Mouse (Mus musculus) gastrocnemius, adult 2 months (tissue): ENCODE results near the gene Nprl3. TPM values are rescaled to one million over a fixed set of nuclear protein-coding genes. Genes with fewer than 3 reads are reported as not detected.
"Not testable (repeated sequence)": the region's sequence is repeated elsewhere in the genome, so short reads cannot be mapped to it uniquely, and the experiment has no call there.

Experiments
- DNase-seq: peaks from one replicate; pipeline ENCODE4 v3.0.0; 2022
- H3K27ac ChIP-seq: fragments of 200-600 bp; 2 replicates; pipeline ENCODE4 v1.8.1; 2022; ENCODE audit warnings: mild to moderate bottlenecking
- H3K4me3 ChIP-seq: fragments of 200-600 bp; 2 replicates; pipeline ENCODE4 v1.8.1; 2022; ENCODE audit warnings: mild to moderate bottlenecking, moderate library complexity
- CTCF ChIP-seq: fragments of 200-600 bp; IDR thresholded peaks from 2 replicates; pipeline ENCODE4 v1.8.1; 2022; ENCODE audit warnings: antibody characterized with exemption, mild to moderate bottlenecking, moderate library complexity
- intact Hi-C: fragments of 180-260 bp; cut with DNase I; formaldehyde crosslinking; loops from one replicate; pipeline ENCODE4 v1.15.1; 2025
- total RNA-seq, 2 experiments: library from RNA; stranded (reverse); gene quantifications; 2 replicates each; pipeline ENCODE4 v1.2.3; 2021

Gene Nprl3
- total RNA-seq, 2 experiments from 2014 or later = 25.6 to 29.6 TPM

- no peak for TF ChIP-seq CTCF
- DNase-seq = no peak
- intact Hi-C loops = no loop called here
- Histone ChIP-seq H3K4me3 (no peak overlapping the region), H3K27ac (no peak overlapping the region)
Observed at GRCm38 (mm10) chr11:32297866-32298531, 30.5 kb upstream of the Nprl3 start.

GRCm38 (mm10) chr11:32297417-32297816 is 29.9 kb upstream of the Nprl3 start:
- H3K4me3 ChIP-seq, intact Hi-C loops, DNase-seq, H3K27ac ChIP-seq: not testable (repeated sequence)

GRCm38 (mm10) chr11:32296203-32296602 is 28.7 kb upstream of the Nprl3 start, which contains the start of gene Hba-a2:
Hba-a2 (plus strand) TSS chr11:32296489.
- DNase-seq, intact Hi-C loops, H3K4me3 ChIP-seq, H3K27ac ChIP-seq: not testable (repeated sequence)

- intact Hi-C loops, H3K27ac ChIP-seq, DNase-seq, H3K4me3 ChIP-seq: not testable (repeated sequence)
Observed at GRCm38 (mm10) chr11:32293479-32293878, 26.0 kb upstream of the Nprl3 start.

GRCm38 (mm10) chr11:32292819-32293218 is 25.3 kb upstream of the Nprl3 start:
- H3K4me3 ChIP-seq, H3K27ac ChIP-seq, intact Hi-C loops, DNase-seq: not testable (repeated sequence)

GRCm38 (mm10) chr11:32287493-32287825 is 20.0 kb upstream of the Nprl3 start:
- intact Hi-C loops = loop anchor here (5.0 kb wide), 2 partner anchors 35 to 105 kb away; no protein-coding TSS in a partner anchor
- Histone ChIP-seq H3K4me3 (no peak overlapping the region), H3K27ac (no peak overlapping the region)
- no peak for DNase-seq
- TF ChIP-seq CTCF = no peak

- DNase-seq = peak; percentile 84
- peak within 1 kb of the TSS; percentile 42 for H3K4me3 ChIP-seq
- not testable (repeated sequence) for H3K27ac ChIP-seq
- intact Hi-C loops = loop anchor here (5.0 kb wide), 2 partner anchors 35 to 105 kb away; no protein-coding TSS in a partner anchor
- TF ChIP-seq CTCF = peak; percentile 84
Observed at GRCm38 (mm10) chr11:32286695-32287492, 19.4 kb upstream of the Nprl3 start, which contains the start of gene Hbq1b. Hbq1b (plus strand) TSS chr11:32286965.

GRCm38 (mm10) chr11:32285887-32286286 is 18.4 kb upstream of the Nprl3 start:
- intact Hi-C loops = loop anchor here (5.0 kb wide), 2 partner anchors 36 to 104 kb away; no protein-coding TSS in a partner anchor
- DNase-seq = not testable (repeated sequence)

GRCm38 (mm10) chr11:32285031-32285775 is 17.7 kb upstream of the Nprl3 start:
- intact Hi-C loops = loop anchor here (5.0 kb wide), 2 partner anchors 37 to 103 kb away; no protein-coding TSS in a partner anchor
- H3K27ac ChIP-seq = no peak overlapping the region

More at GRCm38 (mm10) chr11:32285887-32286286, 18.4 kb upstream of the Nprl3 start:
- H3K4me3 ChIP-seq, H3K27ac ChIP-seq: not testable (repeated sequence)

GRCm38 (mm10) chr11:32284582-32284981 is 17.1 kb upstream of the Nprl3 start:
- H3K27ac ChIP-seq, H3K4me3 ChIP-seq, DNase-seq, intact Hi-C loops: not testable (repeated sequence)

More at GRCm38 (mm10) chr11:32285031-32285775, 17.7 kb upstream of the Nprl3 start:
- no peak for TF ChIP-seq CTCF
- DNase-seq = no peak
- H3K4me3 ChIP-seq = no peak overlapping the region

GRCm38 (mm10) chr11:32283091-32283777 is 15.7 kb upstream of the Nprl3 start, which contains the start of gene Hba-a1:
Hba-a1 (plus strand) TSS chr11:32283511.
- DNase-seq, H3K27ac ChIP-seq, intact Hi-C loops, H3K4me3 ChIP-seq: not testable (repeated sequence)
